Mouse (Mus musculus): ENCODE data around the gene Mef2c. TPM values are rescaled to one million over a fixed set of nuclear protein-coding genes. Genes with fewer than 3 reads are reported as not detected.

Gene Mef2c
- total RNA-seq, 2 experiments from 2014 or later = 330 to 357 TPM

GRCm38 (mm10) chr13:83566834-83567534 lies 63.1 kb downstream of the Mef2c start:
- no peak for DNase-seq
- intact Hi-C loops (cut with DNase I) = no loop called here

DNA sequence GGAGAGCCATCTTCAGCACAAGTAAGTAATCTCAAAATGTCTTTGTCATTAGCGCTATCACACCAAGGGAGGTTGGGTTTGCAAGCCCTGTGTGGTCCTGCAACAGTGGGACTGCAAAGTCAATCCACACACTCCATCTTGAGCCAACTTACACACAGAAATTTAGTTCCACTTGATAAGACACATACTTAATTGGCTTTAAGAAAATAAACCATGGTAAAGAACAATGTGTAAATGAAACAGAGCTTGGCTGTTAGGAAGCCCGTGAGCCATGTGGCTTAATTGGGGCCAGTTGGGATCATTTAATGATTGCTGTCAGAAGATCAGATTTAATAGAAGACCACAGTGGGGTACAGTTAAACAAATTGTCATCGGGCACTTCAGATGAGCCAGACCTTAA lies 63.8 kb downstream of the Mef2c start:
- DNase-seq = no peak
- intact Hi-C loops (cut with DNase I) = no loop called here

DNA sequence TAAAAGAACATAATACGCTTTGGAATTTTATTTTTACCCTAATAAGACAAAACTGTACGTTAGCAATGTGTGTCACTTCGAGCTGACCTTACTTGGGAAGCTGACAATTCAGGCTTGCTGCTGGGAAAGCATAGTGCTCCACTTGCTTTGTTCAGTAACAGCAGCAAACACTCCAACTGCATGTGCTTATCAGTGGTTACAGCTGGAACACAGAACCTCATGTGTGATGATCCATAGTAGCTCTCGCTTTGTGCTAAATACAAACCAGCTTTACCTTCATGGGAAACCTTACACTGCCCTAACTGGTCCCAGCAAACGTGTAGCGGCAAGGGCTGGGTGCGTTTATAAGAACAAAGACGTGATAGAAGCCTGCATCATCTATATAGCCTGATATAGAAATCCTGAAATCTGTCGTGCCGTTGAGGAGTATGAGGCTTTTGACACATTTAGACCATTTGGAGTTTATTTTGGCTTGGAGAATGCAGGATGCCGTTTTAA lies 65.0 kb downstream of the Mef2c start:
- intact Hi-C loops (cut with DNase I) = no loop called here
- DNase-seq = no peak

DNA sequence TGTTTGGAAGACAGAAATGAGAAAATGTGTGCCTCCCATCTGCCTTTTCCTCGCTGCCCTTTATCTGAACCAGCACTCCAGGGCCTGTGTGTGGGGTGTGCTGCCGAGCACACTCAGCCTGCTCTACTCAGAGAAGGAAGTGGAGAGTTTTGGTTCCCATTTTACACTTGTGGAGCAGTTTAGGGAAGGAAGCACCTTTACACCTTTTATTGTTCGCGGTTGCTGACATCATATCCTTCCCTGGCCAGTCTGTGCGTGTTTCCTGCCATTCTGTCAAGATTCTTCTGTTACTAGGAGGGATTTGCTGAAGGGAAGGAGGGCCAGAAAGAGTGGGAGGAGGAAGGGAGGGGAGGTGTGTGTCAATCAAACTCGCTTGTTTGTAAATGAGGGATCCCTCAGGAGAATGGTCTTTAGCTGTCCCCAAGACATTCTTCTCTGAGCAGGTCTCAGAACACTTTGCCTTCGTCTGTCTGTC lies 68.2 kb downstream of the Mef2c start:
- peak; percentile 8 to 20 for DNase-seq
- intact Hi-C loops (cut with DNase I) = no loop called here

GRCm38 (mm10) chr13:83572469-83572868 lies 68.6 kb downstream of the Mef2c start:
- intact Hi-C loops (cut with DNase I) = no loop called here
- DNase-seq = no peak

DNA sequence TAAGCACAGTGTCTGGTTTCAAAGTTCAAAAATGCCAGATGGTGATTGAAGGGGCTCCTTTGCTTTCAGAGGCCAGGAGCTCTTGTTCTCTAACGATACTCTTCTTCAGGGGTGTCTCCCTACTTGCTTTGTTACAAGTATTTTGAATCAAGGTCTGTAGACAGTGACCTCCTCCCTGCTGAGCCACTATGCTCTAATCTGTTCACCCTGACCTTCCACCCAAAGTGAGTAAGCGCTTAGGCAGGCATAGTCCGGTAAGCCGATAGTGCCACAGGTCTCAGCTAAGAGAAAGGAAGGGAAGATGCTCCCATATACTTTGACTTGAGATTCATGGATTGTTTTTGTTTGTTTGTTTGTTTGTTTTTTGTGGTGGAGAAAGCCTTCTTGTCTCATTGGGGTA lies 69.5 kb downstream of the Mef2c start:
- intact Hi-C loops (cut with DNase I) = no loop called here

DNA sequence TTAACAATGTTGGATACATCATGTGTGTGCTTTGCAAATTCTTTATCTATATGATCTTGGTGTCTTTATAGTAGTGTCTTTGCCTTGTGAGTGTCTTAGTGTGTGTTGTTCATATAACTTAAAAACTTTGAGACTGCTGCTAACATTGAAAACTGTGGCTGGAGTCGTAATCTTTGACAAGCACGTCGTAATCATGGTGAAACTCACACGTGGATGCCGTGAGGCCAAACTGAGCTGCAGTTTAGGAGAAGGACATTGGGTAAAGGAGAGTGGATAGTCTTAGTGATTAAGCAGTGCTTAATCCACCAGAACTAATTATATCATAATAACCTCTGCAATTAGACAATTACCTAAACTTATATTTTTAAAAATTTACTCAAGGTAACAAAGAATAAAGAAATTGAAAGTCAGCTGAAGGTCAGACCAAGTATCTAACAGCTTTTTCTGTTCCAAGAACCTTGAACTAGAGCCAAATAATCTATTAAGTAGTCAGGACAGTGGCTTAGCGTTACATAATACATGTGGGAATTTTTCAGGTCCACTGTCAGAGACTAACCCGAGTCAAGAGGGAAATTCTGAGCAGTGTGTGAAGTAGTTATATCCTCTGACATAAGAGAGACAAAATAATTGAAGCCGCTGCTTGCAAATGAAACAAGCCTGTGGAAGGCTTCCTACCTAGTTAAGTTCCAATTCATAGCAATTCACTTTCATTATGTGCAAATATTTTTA lies 70.2 kb downstream of the Mef2c start:
- no peak for DNase-seq
- intact Hi-C loops (cut with DNase I) = no loop called here

More for the DNA sequence above, 69.5 kb downstream of the Mef2c start:
- DNase-seq = no peak

GRCm38 (mm10) chr13:83574866-83575265 lies 71.0 kb downstream of the Mef2c start:
- no peak for DNase-seq
- intact Hi-C loops (cut with DNase I) = no loop called here

DNA sequence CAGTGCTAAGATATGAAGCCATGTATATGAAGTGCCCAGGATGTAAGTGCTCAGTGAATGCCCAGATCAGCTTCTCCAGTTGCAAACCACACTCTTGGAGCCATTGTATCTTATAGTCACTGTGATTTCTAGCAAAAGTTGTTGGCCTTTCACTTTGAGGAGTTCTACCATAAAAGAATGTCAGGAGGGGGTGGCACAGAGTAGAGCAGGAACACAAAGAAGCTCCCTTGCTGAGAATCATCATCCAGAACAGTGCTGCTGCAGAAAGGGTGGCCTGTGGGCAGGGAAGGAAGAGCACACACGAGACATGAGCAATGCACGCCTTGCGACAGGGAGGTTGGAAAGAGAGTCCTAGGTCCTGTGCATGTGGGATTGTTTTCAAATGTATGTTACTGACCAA lies 75.6 kb downstream of the Mef2c start:
- no peak for DNase-seq
- intact Hi-C loops (cut with DNase I) = no loop called here

DNA sequence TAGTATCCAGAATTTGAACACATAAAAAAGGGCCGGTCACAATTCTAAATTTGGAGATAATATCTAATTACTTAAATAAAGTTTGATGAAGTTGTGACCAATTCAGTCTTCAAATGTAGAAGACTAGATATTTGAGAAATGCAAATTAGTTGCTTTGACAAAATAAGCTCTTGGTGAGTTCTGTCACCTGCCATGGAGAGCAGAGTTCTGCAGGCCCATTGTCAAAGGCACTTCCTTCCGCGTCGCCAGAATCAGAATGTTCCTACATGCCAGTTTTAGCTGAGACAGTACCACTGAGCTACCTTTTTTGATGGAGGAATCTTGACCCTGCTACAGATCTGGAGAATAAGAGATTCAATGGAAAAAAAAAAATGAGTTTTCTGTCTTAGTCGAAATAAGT lies 77.0 kb downstream of the Mef2c start:
- DNase-seq = no peak
- intact Hi-C loops (cut with DNase I) = no loop called here

DNA sequence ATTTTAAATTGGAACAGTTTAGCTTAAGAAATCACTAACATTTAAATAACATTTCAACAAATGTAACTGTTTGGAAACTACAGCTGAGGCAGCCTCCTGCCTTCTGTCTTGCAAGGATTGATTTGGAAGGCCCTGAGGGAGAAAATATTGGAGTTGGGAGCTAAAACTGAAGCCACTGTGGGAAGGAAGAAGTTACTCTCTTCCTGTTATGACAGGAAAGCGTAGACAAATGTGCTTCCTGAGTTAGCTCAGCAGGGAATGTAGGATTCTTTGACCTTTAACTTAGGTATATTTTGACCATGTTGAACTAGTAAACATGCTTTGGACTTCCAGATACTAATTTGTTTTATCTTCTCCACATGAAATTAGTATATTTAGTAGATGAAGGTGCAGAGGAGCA lies 78.7 kb downstream of the Mef2c start:
- intact Hi-C loops (cut with DNase I) = no loop called here
- DNase-seq = no peak

DNA sequence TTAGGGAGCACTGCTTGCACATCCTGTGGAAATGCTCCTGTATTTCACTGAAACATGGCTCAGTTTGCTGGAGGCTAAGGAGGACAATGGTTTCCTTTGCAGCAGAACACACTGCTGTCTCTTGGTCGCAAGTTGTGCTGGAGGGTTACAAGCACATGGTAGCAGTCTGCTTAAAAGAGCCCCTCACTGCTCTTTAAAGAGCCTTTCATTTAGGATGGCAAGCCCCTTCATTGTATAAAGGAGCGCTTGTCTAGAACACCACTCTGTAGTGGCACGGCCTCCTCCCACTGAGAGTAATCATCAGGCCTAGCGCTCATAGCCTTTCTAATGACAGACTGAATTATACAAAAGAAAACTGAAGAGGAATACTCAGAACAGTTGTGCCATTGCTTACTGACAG lies 80.0 kb downstream of the Mef2c start:
- intact Hi-C loops (cut with DNase I) = no loop called here
- DNase-seq = no peak

GRCm38 (mm10) chr13:83585359-83585758 lies 81.5 kb downstream of the Mef2c start:
- intact Hi-C loops (cut with DNase I) = no loop called here
- no peak for DNase-seq

- DNase-seq = no peak
- intact Hi-C loops (cut with DNase I) = no loop called here
Measured at GRCm38 (mm10) chr13:83588186-83588585, 84.4 kb downstream of the Mef2c start.

GRCm38 (mm10) chr13:83590886-83591285 lies 87.1 kb downstream of the Mef2c start:
- no peak for DNase-seq
- intact Hi-C loops (cut with DNase I) = no loop called here

DNA sequence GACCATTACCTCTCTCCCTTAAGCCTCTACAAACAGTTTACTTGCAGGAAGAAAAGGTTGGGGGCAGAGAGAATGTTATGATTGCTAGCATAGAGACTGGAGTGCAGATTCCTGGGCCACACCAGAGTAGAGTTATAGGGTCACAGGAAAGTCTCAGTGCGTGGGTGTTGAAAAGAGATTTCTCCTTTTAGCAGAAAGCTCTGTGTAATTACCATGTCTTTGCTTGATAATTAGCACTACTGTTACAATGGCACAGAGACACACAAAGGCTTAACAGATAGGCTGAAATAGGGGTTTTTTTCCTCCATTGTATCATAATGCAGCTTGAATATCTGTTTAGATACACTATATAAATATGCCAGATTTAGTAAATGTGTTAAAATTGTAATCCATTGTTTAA lies 91.6 kb downstream of the Mef2c start:
- intact Hi-C loops (cut with DNase I) = no loop called here
- DNase-seq = no peak

DNA sequence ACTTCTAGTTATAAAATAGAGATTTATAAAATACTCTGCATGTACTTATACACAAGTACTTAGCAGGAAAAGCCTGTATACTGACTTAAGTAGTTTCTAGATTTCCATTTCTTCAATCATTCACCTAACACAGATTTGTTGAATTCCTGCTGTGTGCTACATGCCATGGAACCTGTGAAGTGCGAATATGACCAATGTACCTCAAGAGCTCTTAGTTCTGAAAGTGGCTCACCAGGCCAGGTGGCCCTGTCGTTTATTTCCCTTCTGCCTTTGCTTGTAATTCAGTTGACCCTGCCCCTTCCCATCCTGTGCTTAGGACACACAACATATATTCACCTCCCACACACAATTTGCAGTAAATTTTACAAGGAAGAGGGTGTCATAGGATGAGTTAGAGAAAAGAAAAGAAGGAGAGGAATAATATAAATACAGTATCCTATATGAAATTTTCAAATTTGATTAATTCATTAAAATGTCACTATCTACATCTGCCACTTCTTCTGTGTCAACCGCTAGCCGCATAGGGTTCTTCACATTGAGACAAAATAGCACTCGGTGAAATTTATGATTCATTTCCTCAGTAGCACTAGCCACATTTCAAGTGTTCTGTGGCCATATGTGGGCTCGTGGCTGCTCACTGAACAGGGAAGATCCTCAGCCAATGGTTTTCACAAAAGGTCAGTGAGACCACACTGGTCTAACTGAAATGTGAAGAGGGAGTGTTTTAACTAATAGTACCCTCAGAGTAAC lies 93.3 kb downstream of the Mef2c start:
- no peak for DNase-seq
- intact Hi-C loops (cut with DNase I) = no loop called here

DNA sequence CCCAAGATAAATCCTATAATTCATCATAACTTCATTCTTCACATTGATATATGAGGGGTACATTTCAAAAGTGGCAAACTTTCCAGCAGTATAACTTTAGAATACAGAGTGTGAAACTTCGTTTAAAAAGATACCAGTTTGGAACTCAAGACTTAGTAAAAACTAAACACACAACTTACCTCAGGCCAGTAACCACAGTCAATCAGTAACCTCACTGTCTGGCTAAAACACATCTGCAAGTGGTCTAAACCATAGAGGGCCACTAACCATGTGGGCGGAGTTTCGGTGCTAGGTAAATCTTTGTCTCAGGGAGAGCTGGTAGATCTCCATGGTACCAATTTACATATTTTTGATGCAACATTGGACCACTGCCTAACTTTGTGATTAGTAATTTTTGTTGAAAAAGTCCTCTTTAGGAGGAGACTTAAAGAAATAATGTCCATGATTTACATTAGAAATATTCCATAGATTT lies 93.9 kb downstream of the Mef2c start:
- DNase-seq = no peak
- intact Hi-C loops (cut with DNase I) = no loop called here

DNA sequence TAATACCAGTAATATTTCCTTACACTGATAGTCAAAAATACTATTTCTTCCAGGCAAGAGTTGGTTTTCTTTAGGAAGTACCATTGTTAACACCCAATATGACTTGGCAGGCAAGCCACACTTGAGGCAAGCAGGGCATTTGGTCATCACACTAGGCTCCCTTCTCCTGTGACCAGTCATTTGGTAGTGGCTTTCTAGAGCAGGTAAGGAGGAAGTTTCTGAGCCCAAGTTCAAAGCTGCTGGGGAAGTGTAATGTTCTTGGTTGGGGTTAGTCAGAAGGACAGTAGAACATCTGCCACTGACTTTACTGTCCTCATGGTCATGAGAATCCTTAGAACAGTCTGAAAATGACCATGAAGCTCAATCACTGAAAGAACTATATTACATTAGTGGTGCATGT lies 96.5 kb downstream of the Mef2c start:
- intact Hi-C loops (cut with DNase I) = no loop called here
- no peak for DNase-seq

DNA sequence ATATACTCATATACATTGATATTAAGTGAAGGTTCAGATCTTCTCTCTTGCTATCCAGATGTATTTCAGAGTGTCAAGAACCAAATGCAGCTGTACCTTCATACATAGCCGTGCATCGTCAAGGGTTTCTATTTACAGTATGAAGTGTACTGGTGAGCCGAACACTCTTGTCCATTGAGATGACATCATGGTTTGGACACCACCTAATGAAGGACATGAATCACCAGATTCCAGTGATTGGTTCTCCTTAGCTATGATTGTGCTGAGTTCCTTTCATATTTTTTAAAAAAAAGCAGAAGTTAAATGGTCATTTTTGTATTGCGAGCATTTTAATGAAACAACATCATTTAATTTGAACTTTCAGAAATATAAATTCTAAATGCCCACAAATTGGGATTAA lies 97.9 kb downstream of the Mef2c start:
- intact Hi-C loops (cut with DNase I) = no loop called here
- no peak for DNase-seq
